Mouse (Mus musculus) heart, adult 8-10 months (tissue): ENCODE measurements around the gene Txndc11. TPM values are rescaled to one million over a fixed set of nuclear protein-coding genes. Genes with fewer than 3 reads are reported as not detected.

Experiments
- DNase-seq: peaks from one replicate; pipeline ENCODE4 v3.0.0; 2022; ENCODE audit warnings: low spot score
- total RNA-seq, 4 experiments: library from RNA; stranded (reverse); gene quantifications; 2 replicates each; pipeline ENCODE4 v1.2.4; 2022

Txndc11 gene
- total RNA-seq, 4 experiments from 2014 or later = 11.9 to 17.1 (median 12.5) TPM

- DNase-seq = no peak
Observed at GRCm38 (mm10) chr16:11065431-11065830, 69.0 kb downstream of the Txndc11 start.

GRCm38 (mm10) chr16:11064742-11065141, 69.7 kb downstream of the Txndc11 start:
- no peak for DNase-seq

- no peak for DNase-seq
Observed at GRCm38 (mm10) chr16:11064341-11064740, 70.1 kb downstream of the Txndc11 start.

- peak; percentile 89 for DNase-seq
Observed at GRCm38 (mm10) chr16:11062794-11063721, 71.4 kb downstream of the Txndc11 start.

GRCm38 (mm10) chr16:11060645-11061044, 73.8 kb downstream of the Txndc11 start, which contains the start of gene Snn:
TSS of gene Snn (plus strand) at chr16:11060945.
- no peak for DNase-seq

- no peak for DNase-seq
Observed at GRCm38 (mm10) chr16:11055916-11056315, 78.5 kb downstream of the Txndc11 start.

GRCm38 (mm10) chr16:11054871-11055270, 79.6 kb downstream of the Txndc11 start:
- no peak for DNase-seq

- DNase-seq = no peak
Observed at GRCm38 (mm10) chr16:11054409-11054808, 80.0 kb downstream of the Txndc11 start.

- DNase-seq = no peak
Observed at GRCm38 (mm10) chr16:11051134-11051533, 83.3 kb downstream of the Txndc11 start.

- DNase-seq = no peak
Observed at GRCm38 (mm10) chr16:11050226-11050625, 84.2 kb downstream of the Txndc11 start.

- DNase-seq = no peak
Observed at GRCm38 (mm10) chr16:11047130-11047529, 87.3 kb downstream of the Txndc11 start.

GRCm38 (mm10) chr16:11046437-11046836, 88.0 kb downstream of the Txndc11 start:
- peak; percentile 85 for DNase-seq

GRCm38 (mm10) chr16:11043239-11043638, 91.2 kb downstream of the Txndc11 start:
- no peak for DNase-seq

GRCm38 (mm10) chr16:11040603-11041002, 93.8 kb downstream of the Txndc11 start:
- no peak for DNase-seq

- peak; percentile 75 for DNase-seq
Observed at GRCm38 (mm10) chr16:11035790-11036431, 98.5 kb downstream of the Txndc11 start.

GRCm38 (mm10) chr16:11035273-11035672, 99.2 kb downstream of the Txndc11 start:
- DNase-seq = no peak

GRCm38 (mm10) chr16:11034193-11034803, 100.2 kb downstream of the Txndc11 start:
- DNase-seq = peak; percentile 88

- no peak for DNase-seq
Observed at GRCm38 (mm10) chr16:11031320-11031719, 103.1 kb downstream of the Txndc11 start.

- DNase-seq = no peak
Observed at GRCm38 (mm10) chr16:11030844-11031243, 103.6 kb downstream of the Txndc11 start.

- no peak for DNase-seq
Observed at GRCm38 (mm10) chr16:11028206-11028605, 106.2 kb downstream of the Txndc11 start.
